Mouse (Mus musculus): ENCODE results near the gene Pcbd1. TPM values are rescaled to one million over a fixed set of nuclear protein-coding genes. Genes with fewer than 3 reads are reported as not detected.

Pcbd1 gene
- polyA plus RNA-seq, 1 experiment from 2014 or later, result 40.7 TPM

DNA sequence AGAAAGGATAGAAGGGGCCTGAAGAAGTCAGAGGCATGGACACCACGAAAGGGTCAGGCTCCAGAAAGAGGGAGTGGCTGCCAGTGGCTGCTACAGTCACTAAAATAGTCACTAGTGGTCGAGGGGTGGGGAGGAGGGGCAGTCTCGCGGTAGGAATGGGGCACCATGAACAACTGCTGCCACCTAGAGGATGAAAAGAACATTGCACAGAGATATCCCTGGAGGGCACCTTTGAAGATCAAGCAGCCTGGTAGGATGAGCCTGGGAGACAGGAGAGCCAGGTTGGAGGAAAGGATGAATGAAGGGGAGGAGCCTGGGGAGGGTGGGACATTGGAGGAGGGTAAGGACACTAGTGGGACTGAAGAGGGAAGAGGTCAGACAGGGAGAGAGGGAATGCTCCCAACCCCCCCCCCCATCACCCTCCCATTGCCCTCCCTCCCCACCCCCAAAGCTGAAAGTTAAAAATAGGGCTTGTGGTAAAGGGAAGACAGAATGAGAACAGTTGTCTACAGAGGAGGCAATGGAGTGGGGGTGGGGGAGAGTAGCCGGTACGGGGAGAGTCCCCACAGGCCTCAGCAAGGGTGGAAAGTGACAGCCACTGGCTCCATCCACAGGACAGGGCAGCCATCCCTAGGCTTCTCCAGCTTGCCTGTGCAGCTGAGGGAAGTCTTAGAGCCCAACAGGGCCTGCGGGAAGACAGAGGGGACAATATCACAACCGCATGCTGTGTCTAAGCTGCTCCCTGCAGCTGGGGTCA is 20.5 kb upstream of the Pcbd1 start:
- no peak overlapping the region for H3K9ac ChIP-seq
- ATAC-seq (replicated peaks), result peak; percentile 48; the same call in 1 of the 2 replicates
- 5% methylated on average over 8 of the region's 8 CpGs for WGBS

DNA sequence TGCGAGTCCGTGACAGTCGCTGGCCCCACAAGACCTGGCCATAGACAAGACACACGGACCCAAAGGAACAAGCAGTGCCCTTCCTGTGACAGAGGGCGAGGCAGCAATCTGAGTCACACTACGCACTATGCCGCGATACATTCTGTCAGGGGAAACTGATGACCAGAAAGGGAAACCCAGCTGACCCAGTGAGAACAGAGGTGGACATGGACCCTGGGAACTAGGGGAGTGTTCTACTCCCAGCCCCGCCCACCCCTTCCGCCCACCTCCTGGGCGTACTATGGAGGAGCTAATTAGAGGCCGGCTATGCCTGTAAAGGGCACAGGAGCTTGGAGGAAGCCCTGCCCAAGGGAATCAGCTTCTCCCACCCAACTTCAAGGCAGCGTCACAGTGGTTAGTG is 19.9 kb upstream of the Pcbd1 start:
- WGBS, result 11% methylated on average over 13 of the region's 13 CpGs
- no peak overlapping the region for H3K4me2 ChIP-seq
- ATAC-seq (replicated peaks), result no peak

More for the DNA sequence above, 20.5 kb upstream of the Pcbd1 start:
- Histone ChIP-seq H3K27ac (no peak overlapping the region), H3K9me3 (no peaks in the 10 kb centered on the region), H3K36me3 (replicated peaks) (no peaks in the 10 kb centered on the region), H3K27me3 (replicated peaks) (no peaks in the 10 kb centered on the region; the same call in 1 of the 2 replicates), H3K4me3 (no peak overlapping the region), H3K4me1 (peaks cover 10% of the 10 kb centered on the region; the same call in 1 of the 2 replicates), H3K4me2 (no peak overlapping the region)

GRCm38 (mm10) chr10:61072324-61072723 is 16.8 kb upstream of the Pcbd1 start:
- Histone ChIP-seq H3K27ac (no peak overlapping the region), H3K4me2 (no peak overlapping the region), H3K9me3 (no peaks in the 10 kb centered on the region), H3K36me3 (replicated peaks) (no peaks in the 10 kb centered on the region), H3K27me3 (replicated peaks) (no peaks in the 10 kb centered on the region), H3K4me3 (no peak overlapping the region), H3K4me1 (peaks cover 7% of the 10 kb centered on the region; the same call in 1 of the 2 replicates), H3K9ac (no peak overlapping the region)
- ATAC-seq (replicated peaks), result no peak
- WGBS, result 16% methylated on average over 16 of the region's 16 CpGs

More for the DNA sequence above, 19.9 kb upstream of the Pcbd1 start:
- H3K27ac ChIP-seq, result no peak overlapping the region
- H3K4me3 ChIP-seq, result no peak overlapping the region
- no peak overlapping the region for H3K9ac ChIP-seq
- H3K9me3 ChIP-seq, result no peaks in the 10 kb centered on the region
- H3K4me1 ChIP-seq, result peaks cover 10% of the 10 kb centered on the region; the same call in 1 of the 2 replicates
- H3K27me3 ChIP-seq (replicated peaks), result no peaks in the 10 kb centered on the region; the same call in 1 of the 2 replicates
- H3K36me3 ChIP-seq (replicated peaks), result no peaks in the 10 kb centered on the region

DNA sequence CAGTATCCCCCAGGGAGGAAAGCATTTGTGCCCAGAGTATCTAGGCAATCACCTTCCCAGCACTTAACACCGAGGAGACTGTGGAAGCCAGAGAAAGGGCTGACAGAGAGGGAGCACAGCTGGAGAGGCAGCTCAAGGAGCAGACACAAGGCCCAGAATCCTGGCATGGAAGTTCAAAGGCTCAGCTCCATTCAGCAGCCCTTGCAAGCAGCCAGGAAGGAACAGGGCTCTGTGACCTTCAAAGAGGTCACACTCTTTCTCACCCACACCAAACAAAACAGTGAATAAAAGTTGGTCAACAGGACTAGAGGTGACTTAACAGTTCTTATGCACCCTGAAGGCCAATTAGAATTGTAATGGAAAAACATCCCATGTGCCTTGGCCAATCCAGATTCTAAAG is 14.5 kb upstream of the Pcbd1 start:
- no peaks in the 10 kb centered on the region for H3K27me3 ChIP-seq (replicated peaks)
- no peaks in the 10 kb centered on the region for H3K9me3 ChIP-seq
- H3K4me2 ChIP-seq, result no peak overlapping the region
- no peaks in the 10 kb centered on the region for H3K4me1 ChIP-seq
- no peak overlapping the region for H3K4me3 ChIP-seq
- H3K27ac ChIP-seq, result no peak overlapping the region
- no peak overlapping the region for H3K9ac ChIP-seq
- no peaks in the 10 kb centered on the region for H3K36me3 ChIP-seq (replicated peaks)
- ATAC-seq (replicated peaks), result no peak
- 0% methylated on average over 1 of the region's 1 CpGs for WGBS

DNA sequence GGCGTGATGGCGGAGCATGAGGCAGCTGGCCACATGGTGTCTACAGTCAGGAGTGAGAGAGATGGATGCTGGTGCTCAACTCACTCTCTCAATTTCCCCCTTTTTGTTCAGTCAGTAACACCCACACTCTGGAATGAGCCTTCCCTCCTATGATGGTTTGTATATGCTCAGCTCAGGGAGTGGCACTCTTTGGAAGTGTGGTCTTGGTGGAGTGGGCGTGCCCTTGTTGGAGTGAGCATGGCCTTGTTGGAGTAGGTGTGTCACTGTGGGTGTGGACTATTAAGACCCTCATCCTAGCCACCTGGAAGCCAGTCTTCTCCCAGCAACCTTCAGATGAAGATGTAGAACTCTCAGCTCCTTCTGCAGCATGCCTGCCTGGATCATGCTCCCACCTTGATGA is 13.5 kb upstream of the Pcbd1 start:
- 91% methylated on average over 3 of the region's 3 CpGs for WGBS
- no peak for ATAC-seq (replicated peaks)
- H3K36me3 ChIP-seq (replicated peaks), result no peaks in the 10 kb centered on the region
- no peaks in the 10 kb centered on the region for H3K9me3 ChIP-seq
- H3K4me3 ChIP-seq, result no peak overlapping the region
- no peak overlapping the region for H3K27ac ChIP-seq
- H3K4me1 ChIP-seq, result peaks cover 8% of the 10 kb centered on the region
- no peak overlapping the region for H3K4me2 ChIP-seq
- H3K9ac ChIP-seq, result no peak overlapping the region
- H3K27me3 ChIP-seq (replicated peaks), result no peaks in the 10 kb centered on the region

DNA sequence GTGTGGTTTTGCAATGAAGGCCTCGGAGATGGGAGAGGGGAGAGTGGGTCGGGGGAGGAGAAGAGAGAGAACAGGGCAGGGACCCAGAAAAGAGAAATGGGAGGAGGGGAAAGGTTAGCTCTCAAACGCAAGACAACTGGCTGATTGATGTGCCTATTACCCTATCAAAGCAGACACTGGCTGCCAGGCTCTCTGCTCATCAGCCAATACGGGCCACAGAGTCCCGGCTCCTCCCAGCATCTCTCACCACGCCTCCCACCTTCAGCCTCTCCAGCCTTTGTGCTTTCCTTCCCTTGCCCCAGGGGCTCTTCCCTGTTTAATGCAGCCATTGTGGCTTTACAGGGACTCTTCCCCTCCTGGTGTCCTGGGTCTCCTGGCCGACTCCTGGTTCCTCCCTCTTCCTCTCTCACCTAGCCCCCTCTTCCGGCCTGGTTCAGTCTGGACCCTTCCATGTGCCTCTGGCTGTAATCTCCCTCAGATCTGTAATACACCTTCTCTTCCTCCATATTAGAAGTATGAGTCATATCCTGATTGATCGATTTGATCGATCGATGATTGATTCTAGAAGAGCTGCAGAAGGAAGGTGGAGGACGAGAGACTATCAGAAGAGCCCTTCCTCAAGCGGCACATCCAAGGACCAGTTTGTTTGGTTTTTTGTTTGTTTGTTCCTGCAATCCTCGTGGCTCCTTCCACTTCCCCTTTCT is 8.8 kb upstream of the Pcbd1 start:
- ATAC-seq (replicated peaks), result peak; percentile 97
- Histone ChIP-seq H3K27me3 (replicated peaks) (no peaks in the 10 kb centered on the region), H3K4me2 (peak overlapping the region; percentile 35), H3K36me3 (replicated peaks) (no peaks in the 10 kb centered on the region), H3K9me3 (no peaks in the 10 kb centered on the region), H3K27ac (peak overlapping the region; percentile 68), H3K4me1 (peaks cover 11% of the 10 kb centered on the region), H3K4me3 (no peak overlapping the region), H3K9ac (0 out of 2 replicates have a peak overlapping the region, but pooled peaks have one; percentile 15)
- 42% methylated on average over 14 of the region's 14 CpGs for WGBS

DNA sequence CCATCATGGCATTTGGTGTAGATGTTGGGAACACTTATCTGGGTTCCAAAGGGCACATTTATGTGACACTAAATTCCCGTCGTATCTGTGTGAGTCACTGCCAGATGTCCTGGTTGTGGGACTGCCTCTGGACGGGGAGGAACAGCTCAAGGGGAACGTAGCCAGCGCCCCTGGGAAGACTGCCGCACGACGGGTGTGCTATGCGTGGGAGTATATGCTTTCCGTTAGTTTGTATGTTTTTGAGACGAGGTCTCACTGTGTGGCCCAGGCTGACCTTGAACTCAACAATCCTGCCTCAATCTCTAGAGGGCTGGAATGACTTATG is 8.2 kb upstream of the Pcbd1 start:
- H3K4me1 ChIP-seq, result peaks cover 11% of the 10 kb centered on the region
- H3K4me2 ChIP-seq, result no peak overlapping the region
- 85% methylated on average over 11 of the region's 11 CpGs for WGBS
- no peaks in the 10 kb centered on the region for H3K27me3 ChIP-seq (replicated peaks)
- H3K36me3 ChIP-seq (replicated peaks), result no peaks in the 10 kb centered on the region
- no peak for ATAC-seq (replicated peaks)
- no peaks in the 10 kb centered on the region for H3K9me3 ChIP-seq
- no peak overlapping the region for H3K9ac ChIP-seq
- H3K4me3 ChIP-seq, result no peak overlapping the region
- 0 out of 2 replicates have a peak overlapping the region, but pooled peaks have one; percentile 68 for H3K27ac ChIP-seq

DNA sequence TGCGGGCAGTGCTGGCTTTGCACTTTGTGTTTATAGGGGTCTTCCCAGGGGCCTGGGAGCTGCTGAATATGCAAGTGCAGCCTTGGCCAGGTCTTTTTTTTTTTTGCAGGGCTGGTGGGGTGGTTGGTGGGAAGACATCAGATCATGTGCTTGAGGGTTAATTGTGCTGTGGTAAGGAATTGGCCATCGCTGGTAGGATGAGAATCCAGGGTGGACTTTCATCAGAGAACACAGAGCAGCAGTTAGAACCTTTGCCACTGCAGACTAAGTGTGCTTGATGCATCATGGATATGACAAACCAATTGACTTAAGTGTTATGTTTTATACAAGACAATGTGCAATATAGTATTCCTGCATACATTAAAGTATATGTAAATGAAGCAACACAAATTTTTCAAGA is 3.8 kb upstream of the Pcbd1 start:
- 93% methylated on average over 2 of the region's 2 CpGs for WGBS
- Histone ChIP-seq H3K9me3 (no peaks in the 10 kb centered on the region), H3K27ac (no peak overlapping the region), H3K4me1 (peaks cover 20% of the 10 kb centered on the region), H3K4me2 (no peak overlapping the region), H3K27me3 (replicated peaks) (no peaks in the 10 kb centered on the region), H3K4me3 (no peak overlapping the region), H3K9ac (no peak overlapping the region), H3K36me3 (replicated peaks) (no peaks in the 10 kb centered on the region)
- ATAC-seq (replicated peaks), result no peak

DNA sequence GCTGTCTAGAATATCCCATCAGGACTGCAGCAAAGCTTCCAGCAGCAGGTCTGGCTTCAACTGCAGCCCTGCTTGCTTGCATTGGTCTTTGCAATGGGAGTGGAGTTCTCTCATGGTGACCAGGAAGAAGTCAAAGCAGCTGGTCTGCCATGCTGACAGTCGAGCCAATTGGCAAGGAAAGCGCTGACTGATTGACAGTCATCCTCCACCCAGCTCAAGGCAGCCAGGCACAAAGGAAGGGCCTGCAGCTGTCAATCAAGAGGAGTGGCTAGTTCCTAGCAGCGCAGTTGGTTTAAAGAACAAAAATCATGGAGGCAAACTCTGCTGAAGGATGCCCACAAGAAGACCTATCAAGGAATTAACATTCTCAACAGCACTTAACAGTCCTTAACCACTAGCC is 2.6 kb upstream of the Pcbd1 start:
- H3K27ac ChIP-seq, result no peak overlapping the region
- 26% methylated on average over 3 of the region's 3 CpGs for WGBS
- no peak overlapping the region for H3K9ac ChIP-seq
- H3K27me3 ChIP-seq (replicated peaks), result no peaks in the 10 kb centered on the region
- no peak overlapping the region for H3K4me2 ChIP-seq
- no peaks in the 10 kb centered on the region for H3K9me3 ChIP-seq
- H3K36me3 ChIP-seq (replicated peaks), result no peaks in the 10 kb centered on the region
- H3K4me3 ChIP-seq, result no peak overlapping the region
- ATAC-seq (replicated peaks), result peak; percentile 60; the same call in 1 of the 2 replicates
- H3K4me1 ChIP-seq, result peaks cover 13% of the 10 kb centered on the region

- 91% methylated on average over 3 of the region's 3 CpGs for WGBS
- Histone ChIP-seq H3K9me3 (no peaks in the 10 kb centered on the region), H3K27me3 (replicated peaks) (no peaks in the 10 kb centered on the region), H3K4me1 (peaks cover 13% of the 10 kb centered on the region), H3K4me2 (no peak overlapping the region), H3K4me3 (no peak overlapping the region), H3K36me3 (replicated peaks) (no peaks in the 10 kb centered on the region), H3K27ac (no peak overlapping the region), H3K9ac (no peak overlapping the region)
- no peak for ATAC-seq (replicated peaks)
Measured at GRCm38 (mm10) chr10:61088468-61088867, 663 bp upstream of the Pcbd1 start.

- no peaks in the 10 kb centered on the region for H3K9me3 ChIP-seq
- no peak overlapping the region for H3K4me3 ChIP-seq
- H3K27me3 ChIP-seq (replicated peaks), result no peaks in the 10 kb centered on the region
- no peak overlapping the region for H3K9ac ChIP-seq
- no peak for ATAC-seq (replicated peaks)
- no peak overlapping the region for H3K27ac ChIP-seq
- H3K4me1 ChIP-seq, result peaks cover 9% of the 10 kb centered on the region
- no peak overlapping the region for H3K4me2 ChIP-seq
- H3K36me3 ChIP-seq (replicated peaks), result no peaks in the 10 kb centered on the region
- WGBS, result 81% methylated on average over 6 of the region's 6 CpGs
Measured at GRCm38 (mm10) chr10:61091866-61092265, 2.7 kb downstream of the Pcbd1 start.

GRCm38 (mm10) chr10:61103564-61104114 is 14.5 kb downstream of the Pcbd1 start:
- H3K27ac ChIP-seq, result no peak overlapping the region
- H3K4me3 ChIP-seq, result no peak overlapping the region
- H3K4me2 ChIP-seq, result no peak overlapping the region
- ATAC-seq (replicated peaks), result no peak
- H3K27me3 ChIP-seq (replicated peaks), result no peaks in the 10 kb centered on the region
- H3K9me3 ChIP-seq, result no peaks in the 10 kb centered on the region
- no peak overlapping the region for H3K9ac ChIP-seq
- H3K4me1 ChIP-seq, result no peaks in the 10 kb centered on the region
- WGBS, result 95% methylated on average over 3 of the region's 3 CpGs
- peaks cover 68% of the 10 kb centered on the region for H3K36me3 ChIP-seq (replicated peaks)
